Mouse (Mus musculus): ENCODE results near the gene Ifitm5. TPM values are rescaled to one million over a fixed set of nuclear protein-coding genes. Genes with fewer than 3 reads are reported as not detected.
A peak's percentile ranks its signal among the peaks of the same experiment; 100 is the strongest.

Ifitm5 gene
- polyA plus RNA-seq, 1 experiment from 2014 or later = 1.3 TPM

GRCm38 (mm10) chr7:140945247-140945646 lies 4.8 kb downstream of the Ifitm5 start:
- Histone ChIP-seq H3K4me3 (no peak overlapping the region), H3K27me3 (ENCODE audit: insufficient read depth, poor library complexity, severe bottlenecking) (no peaks in the 10 kb centered on the region), H3K27ac (no peak overlapping the region), H3K9me3 (no peaks in the 10 kb centered on the region), H3K4me1 (replicated peaks) (peaks cover 28% of the 10 kb centered on the region), H3K36me3 (peaks cover 56% of the 10 kb centered on the region)
- 90% methylated on average over 5 of the region's 5 CpGs for WGBS
- DNase-seq (ENCODE audit: low spot score) = no peak

- 89% methylated on average over 7 of the region's 7 CpGs for WGBS
- H3K27me3 ChIP-seq (ENCODE audit: insufficient read depth, poor library complexity, severe bottlenecking) = no peaks in the 10 kb centered on the region
- H3K4me3 ChIP-seq = no peak overlapping the region
- H3K36me3 ChIP-seq = peaks cover 46% of the 10 kb centered on the region
- peaks cover 29% of the 10 kb centered on the region for H3K4me1 ChIP-seq (replicated peaks)
- H3K9me3 ChIP-seq = no peaks in the 10 kb centered on the region
- H3K27ac ChIP-seq = no peak overlapping the region
- no peak for DNase-seq (ENCODE audit: low spot score)
Observed at GRCm38 (mm10) chr7:140944236-140944635, 5.9 kb downstream of the Ifitm5 start.

- Histone ChIP-seq H3K36me3 (peaks cover 37% of the 10 kb centered on the region), H3K9me3 (no peaks in the 10 kb centered on the region), H3K27ac (0 out of 2 replicates have a peak overlapping the region, but pooled peaks have one; percentile 35), H3K4me1 (replicated peaks) (peaks cover 29% of the 10 kb centered on the region), H3K4me3 (no peak overlapping the region), H3K27me3 (ENCODE audit: insufficient read depth, poor library complexity, severe bottlenecking) (no peaks in the 10 kb centered on the region)
- WGBS = 92% methylated on average over 4 of the region's 4 CpGs
- DNase-seq (ENCODE audit: low spot score) = no peak
Observed at GRCm38 (mm10) chr7:140943356-140943755, 6.7 kb downstream of the Ifitm5 start.

GRCm38 (mm10) chr7:140942811-140943210 lies 7.3 kb downstream of the Ifitm5 start:
- Histone ChIP-seq H3K27ac (peak overlapping the region; percentile 35; the same call in 1 of the 2 replicates), H3K9me3 (no peaks in the 10 kb centered on the region), H3K27me3 (ENCODE audit: insufficient read depth, poor library complexity, severe bottlenecking) (no peaks in the 10 kb centered on the region), H3K36me3 (peaks cover 31% of the 10 kb centered on the region), H3K4me1 (replicated peaks) (peaks cover 29% of the 10 kb centered on the region), H3K4me3 (no peak overlapping the region)
- no peak for DNase-seq (ENCODE audit: low spot score)
- WGBS = 93% methylated on average over 10 of the region's 10 CpGs

GRCm38 (mm10) chr7:140942341-140942740 lies 7.8 kb downstream of the Ifitm5 start:
- no peaks in the 10 kb centered on the region for H3K27me3 ChIP-seq (ENCODE audit: insufficient read depth, poor library complexity, severe bottlenecking)
- peaks cover 27% of the 10 kb centered on the region for H3K36me3 ChIP-seq
- peak overlapping the region; percentile 65 for H3K4me3 ChIP-seq
- WGBS = 66% methylated on average over 9 of the region's 9 CpGs
- no peak for DNase-seq (ENCODE audit: low spot score)
- H3K9me3 ChIP-seq = no peaks in the 10 kb centered on the region
- H3K4me1 ChIP-seq (replicated peaks) = peaks cover 29% of the 10 kb centered on the region
- H3K27ac ChIP-seq = peak overlapping the region; percentile 93

- H3K4me1 ChIP-seq (replicated peaks) = peaks cover 29% of the 10 kb centered on the region
- H3K9me3 ChIP-seq = no peaks in the 10 kb centered on the region
- H3K27ac ChIP-seq = peak within 1 kb of the TSS; percentile 93
- peak within 1 kb of the TSS; percentile 65 for H3K4me3 ChIP-seq
- 4% methylated on average over 33 of the region's 33 CpGs for WGBS
- DNase-seq (ENCODE audit: low spot score) = peak; percentile 89
- H3K36me3 ChIP-seq = peaks cover 18% of the 10 kb centered on the region
- no peaks in the 10 kb centered on the region for H3K27me3 ChIP-seq (ENCODE audit: insufficient read depth, poor library complexity, severe bottlenecking)
Observed at GRCm38 (mm10) chr7:140941222-140942051, 8.7 kb downstream of the Ifitm5 start, which contains the start of gene Pgghg. Gene Pgghg (plus strand): TSS chr7:140941391.

GRCm38 (mm10) chr7:140939669-140940171 lies 10.4 kb downstream of the Ifitm5 start:
- peak; percentile 50 for DNase-seq (ENCODE audit: low spot score)
- WGBS = 10% methylated on average over 8 of the region's 8 CpGs
- no peak overlapping the region for H3K4me3 ChIP-seq
- peaks cover 2% of the 10 kb centered on the region; the same call in 1 of the 2 replicates for H3K36me3 ChIP-seq
- H3K27ac ChIP-seq = peak overlapping the region; percentile 50
- H3K4me1 ChIP-seq (replicated peaks) = peaks cover 29% of the 10 kb centered on the region
- H3K9me3 ChIP-seq = no peaks in the 10 kb centered on the region
- no peaks in the 10 kb centered on the region for H3K27me3 ChIP-seq (ENCODE audit: insufficient read depth, poor library complexity, severe bottlenecking)

- Histone ChIP-seq H3K4me1 (replicated peaks) (peaks cover 29% of the 10 kb centered on the region), H3K27ac (no peak overlapping the region), H3K4me3 (no peak overlapping the region), H3K36me3 (no peaks in the 10 kb centered on the region), H3K27me3 (ENCODE audit: insufficient read depth, poor library complexity, severe bottlenecking) (no peaks in the 10 kb centered on the region), H3K9me3 (no peaks in the 10 kb centered on the region)
- 18% methylated on average over 2 of the region's 2 CpGs for WGBS
- DNase-seq (ENCODE audit: low spot score) = no peak
Observed at GRCm38 (mm10) chr7:140938896-140939295, 11.2 kb downstream of the Ifitm5 start.

GRCm38 (mm10) chr7:140938436-140938835 lies 11.7 kb downstream of the Ifitm5 start:
- 40% methylated on average over 3 of the region's 3 CpGs for WGBS

GRCm38 (mm10) chr7:140927181-140927580 lies 22.9 kb downstream of the Ifitm5 start:
- no peaks in the 10 kb centered on the region for H3K36me3 ChIP-seq
- DNase-seq (ENCODE audit: low spot score) = no peak
- peaks cover 15% of the 10 kb centered on the region for H3K4me1 ChIP-seq (replicated peaks)
- no peak overlapping the region for H3K27ac ChIP-seq
- H3K4me3 ChIP-seq = no peak overlapping the region
- H3K27me3 ChIP-seq (ENCODE audit: insufficient read depth, poor library complexity, severe bottlenecking) = peaks cover 45% of the 10 kb centered on the region
- WGBS = 80% methylated on average over 6 of the region's 6 CpGs
- no peaks in the 10 kb centered on the region for H3K9me3 ChIP-seq

More at GRCm38 (mm10) chr7:140938436-140938835, 11.7 kb downstream of the Ifitm5 start:
- no peak overlapping the region for H3K27ac ChIP-seq
- H3K27me3 ChIP-seq (ENCODE audit: insufficient read depth, poor library complexity, severe bottlenecking) = no peaks in the 10 kb centered on the region
- H3K4me3 ChIP-seq = no peak overlapping the region
- H3K36me3 ChIP-seq = no peaks in the 10 kb centered on the region
- DNase-seq (ENCODE audit: low spot score) = no peak
- no peaks in the 10 kb centered on the region for H3K9me3 ChIP-seq
- H3K4me1 ChIP-seq (replicated peaks) = peaks cover 29% of the 10 kb centered on the region

GRCm38 (mm10) chr7:140923070-140923775 lies 26.9 kb downstream of the Ifitm5 start:
- Histone ChIP-seq H3K36me3 (no peaks in the 10 kb centered on the region), H3K27ac (peak overlapping the region; percentile 59), H3K9me3 (no peaks in the 10 kb centered on the region), H3K4me1 (replicated peaks) (peaks cover 23% of the 10 kb centered on the region), H3K27me3 (ENCODE audit: insufficient read depth, poor library complexity, severe bottlenecking) (peaks cover 81% of the 10 kb centered on the region), H3K4me3 (peak overlapping the region; percentile 56)
- DNase-seq (ENCODE audit: low spot score) = no peak
- WGBS = 21% methylated on average over 30 of the region's 30 CpGs

GRCm38 (mm10) chr7:140922398-140923069 lies 27.6 kb downstream of the Ifitm5 start:
- H3K4me3 ChIP-seq = peak overlapping the region; percentile 56
- WGBS = under 1% methylated on average over 49 of the region's 49 CpGs
- DNase-seq (ENCODE audit: low spot score) = peak; percentile 51
- peaks cover 23% of the 10 kb centered on the region for H3K4me1 ChIP-seq (replicated peaks)
- peaks cover 88% of the 10 kb centered on the region for H3K27me3 ChIP-seq (ENCODE audit: insufficient read depth, poor library complexity, severe bottlenecking)
- H3K27ac ChIP-seq = peak overlapping the region; percentile 59
- no peaks in the 10 kb centered on the region for H3K36me3 ChIP-seq
- H3K9me3 ChIP-seq = no peaks in the 10 kb centered on the region
